Mouse (Mus musculus) bone marrow macrophage, adult 2 months (primary cell): ENCODE data around the gene Pygb. TPM values are rescaled to one million over a fixed set of nuclear protein-coding genes. Genes with fewer than 3 reads are reported as not detected.

Source experiments
- H3K27ac ChIP-seq: 2 replicates; pipeline ENCODE4 v1.5.1; 2012; ENCODE audit warnings: low read depth, low read length; ENCODE audit not compliant: insufficient read depth
- H3K4me1 ChIP-seq: 2 replicates; pipeline ENCODE4 v1.6.1; 2012; ENCODE audit warnings: low read length; ENCODE audit not compliant: control insufficient read depth, insufficient read depth
- H3K4me3 ChIP-seq: 2 replicates; pipeline ENCODE4 v1.5.1; 2012; ENCODE audit warnings: mild to moderate bottlenecking, low read length, moderate library complexity; ENCODE audit not compliant: insufficient read depth
- CTCF ChIP-seq: IDR thresholded peaks from 2 replicates; pipeline ENCODE4 v1.5.1; 2012; ENCODE audit warnings: low read depth, mild to moderate bottlenecking, low read length, moderate library complexity
- POLR2A ChIP-seq: IDR thresholded peaks from 2 replicates; pipeline ENCODE4 v1.6.1; 2012; ENCODE audit warnings: mild to moderate bottlenecking, low read depth, low read length, borderline replicate concordance
- polyA plus RNA-seq: library from polyadenylated mRNA; stranded (reverse); fragments of >200 nt; gene quantifications from 2 replicates; pipeline ENCODE4 v1.2.4, GENCODE M21; 2012; ENCODE audit not compliant: missing spikeins, insufficient read depth, insufficient read length

Gene Pygb
- polyA plus RNA-seq, 1 experiment: 33.9 TPM

DNA sequence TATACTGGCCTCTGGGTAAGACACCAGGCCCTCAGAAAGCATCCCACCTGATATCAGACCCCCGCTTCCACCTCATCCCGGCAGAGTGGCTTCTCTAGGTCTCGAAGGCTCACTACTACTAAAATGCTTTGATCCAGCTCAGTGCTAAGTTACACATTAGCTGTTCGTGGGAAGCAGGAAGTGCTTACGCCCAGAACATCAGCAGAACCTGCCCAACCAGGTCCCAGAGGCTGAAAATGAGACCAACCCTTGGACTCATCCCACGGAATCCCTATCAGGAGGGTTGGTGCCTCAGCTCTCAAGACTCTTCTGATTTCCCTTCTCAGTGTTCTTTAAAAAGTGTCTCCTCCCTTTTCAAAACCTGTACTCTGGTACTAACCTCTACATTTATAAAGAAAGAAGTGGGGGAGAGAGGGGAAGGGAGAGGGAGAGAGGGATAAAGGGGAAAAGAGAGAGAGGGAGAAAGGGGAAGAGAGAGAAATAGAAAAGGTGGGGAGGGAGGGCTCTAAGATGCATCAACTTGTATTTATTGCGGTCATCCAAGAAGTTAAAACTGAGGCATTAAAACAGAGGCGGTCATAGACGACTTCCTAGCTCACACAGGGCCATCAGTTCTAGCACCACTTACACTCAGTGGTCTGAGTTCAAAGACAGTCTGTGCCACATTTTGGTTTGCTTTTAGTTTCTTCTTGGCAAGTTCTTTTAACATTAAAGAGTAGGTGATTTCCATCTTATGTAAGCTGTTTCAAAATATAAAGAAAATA is 72.4 kb downstream of the Pygb start:
- H3K4me1 ChIP-seq: peaks cover 17% of the 10 kb centered on the region
- H3K4me3 ChIP-seq: no peak overlapping the region
- H3K27ac ChIP-seq: no peak overlapping the region
- no peak for TF ChIP-seq CTCF
- TF ChIP-seq POLR2A: no peak

DNA sequence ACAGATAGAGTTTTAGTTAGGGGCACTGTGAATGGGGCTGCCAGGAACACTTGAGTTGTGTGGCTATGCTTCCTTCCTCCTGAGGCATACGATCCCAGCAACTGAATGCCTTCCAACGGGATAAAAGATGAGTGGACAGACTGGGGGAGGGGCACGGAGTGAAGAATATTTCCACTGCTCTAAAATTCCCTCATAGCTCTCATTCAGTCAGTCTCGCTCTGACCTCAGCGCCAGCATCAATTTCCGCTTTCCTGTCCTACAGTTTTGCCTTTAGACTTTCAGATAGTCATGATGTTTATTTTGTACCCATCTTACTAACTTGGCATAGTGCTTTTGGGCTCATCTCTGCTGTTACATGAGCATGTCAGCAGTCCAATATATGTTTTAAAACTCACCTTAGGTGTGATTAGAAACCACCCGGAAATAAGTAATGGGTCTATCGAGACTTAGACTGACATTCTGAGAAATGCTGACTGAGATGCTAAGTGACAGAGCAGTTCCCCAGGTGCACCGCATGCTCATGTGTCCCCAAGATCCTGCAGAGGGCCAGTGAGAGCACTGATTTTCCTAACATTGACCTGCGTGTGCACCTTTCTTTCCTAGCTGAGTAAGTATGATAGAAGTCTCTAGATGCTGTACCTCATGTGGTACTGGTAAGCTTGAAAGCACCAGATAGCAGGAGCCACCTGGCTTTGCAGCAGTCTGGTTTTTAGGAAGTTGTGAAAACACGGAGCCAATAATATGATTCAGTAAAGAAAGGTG is 73.4 kb downstream of the Pygb start:
- TF ChIP-seq CTCF (no peak), POLR2A (no peak)
- peaks cover 17% of the 10 kb centered on the region for H3K4me1 ChIP-seq
- H3K4me3 ChIP-seq: no peak overlapping the region
- H3K27ac ChIP-seq: no peak overlapping the region

- no peak for TF ChIP-seq POLR2A
- no peak for TF ChIP-seq CTCF
- H3K27ac ChIP-seq: peak overlapping the region; percentile 72
- peaks cover 17% of the 10 kb centered on the region for H3K4me1 ChIP-seq
- no peak overlapping the region for H3K4me3 ChIP-seq
Observed at GRCm38 (mm10) chr2:150861128-150861527, 74.6 kb downstream of the Pygb start.

DNA sequence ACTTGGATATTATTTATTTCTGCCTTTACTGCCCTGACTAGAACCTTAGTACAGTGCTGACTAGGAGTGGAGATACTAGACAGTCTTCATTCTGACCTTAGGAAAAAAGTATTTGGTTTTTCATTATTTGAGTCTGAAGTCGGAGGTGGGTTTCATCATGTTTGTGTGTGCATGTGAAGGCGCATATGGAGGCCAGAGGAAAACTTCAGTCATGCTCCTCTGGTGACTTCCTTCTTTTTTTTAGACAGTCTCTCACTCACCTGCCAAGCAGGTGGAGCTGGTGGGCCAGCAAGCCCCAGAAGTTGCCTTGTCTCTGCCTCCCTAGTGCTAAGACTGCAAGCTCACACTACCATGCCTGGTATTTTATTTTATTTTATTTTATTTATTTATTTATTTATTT is 80.5 kb downstream of the Pygb start:
- TF ChIP-seq POLR2A: no peak
- Histone ChIP-seq H3K27ac (no peak overlapping the region), H3K4me1 (peaks cover 36% of the 10 kb centered on the region), H3K4me3 (no peak overlapping the region)

DNA sequence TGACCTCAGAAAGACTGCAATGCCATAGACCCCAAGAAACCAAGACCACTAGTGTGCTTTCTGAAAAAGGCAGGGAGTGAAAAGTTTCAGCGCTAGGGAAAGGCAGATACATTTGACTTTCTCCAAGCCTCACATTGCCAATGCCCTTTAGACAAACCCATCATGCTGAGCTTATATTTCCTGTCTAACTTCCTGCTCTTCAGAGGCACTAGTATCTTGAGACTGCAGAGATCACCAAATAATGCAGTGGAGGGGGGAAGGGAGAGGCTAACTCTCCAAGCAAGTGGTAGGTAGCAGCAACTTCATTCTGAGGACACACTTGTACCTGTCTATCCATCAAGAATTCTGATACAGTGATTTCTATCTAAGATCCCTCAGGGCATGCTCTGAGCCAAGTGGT is 82.9 kb downstream of the Pygb start:
- H3K4me3 ChIP-seq: peak overlapping the region; percentile 18; the same call in 1 of the 2 replicates

DNA sequence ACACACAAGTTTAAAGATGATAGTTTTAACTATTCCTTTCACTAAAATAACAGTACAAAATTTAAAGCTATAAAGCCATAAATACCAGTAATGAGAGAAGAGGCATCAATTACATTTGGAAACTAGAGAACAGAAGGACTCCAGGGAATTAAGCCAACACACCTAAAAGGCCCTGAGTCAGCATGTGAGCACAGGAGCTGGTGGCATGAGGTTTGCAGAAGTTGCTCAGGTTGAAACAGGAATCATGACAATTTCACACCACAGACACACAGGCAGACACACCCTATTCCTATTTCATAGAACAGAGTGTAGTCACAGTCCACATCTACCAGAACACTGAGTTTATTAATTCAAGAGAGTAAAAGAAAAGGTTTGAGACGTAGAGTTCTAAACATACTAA is 88.0 kb downstream of the Pygb start:
- H3K4me3 ChIP-seq: no peak overlapping the region
- peak overlapping the region; percentile 34 for H3K27ac ChIP-seq
- TF ChIP-seq POLR2A (no peak), CTCF (no peak)
- peaks cover 66% of the 10 kb centered on the region for H3K4me1 ChIP-seq

More for the DNA sequence above, 82.9 kb downstream of the Pygb start:
- peak overlapping the region; percentile 85 for H3K27ac ChIP-seq
- TF ChIP-seq CTCF (no peak), POLR2A (no peak)
- peaks cover 43% of the 10 kb centered on the region for H3K4me1 ChIP-seq

DNA sequence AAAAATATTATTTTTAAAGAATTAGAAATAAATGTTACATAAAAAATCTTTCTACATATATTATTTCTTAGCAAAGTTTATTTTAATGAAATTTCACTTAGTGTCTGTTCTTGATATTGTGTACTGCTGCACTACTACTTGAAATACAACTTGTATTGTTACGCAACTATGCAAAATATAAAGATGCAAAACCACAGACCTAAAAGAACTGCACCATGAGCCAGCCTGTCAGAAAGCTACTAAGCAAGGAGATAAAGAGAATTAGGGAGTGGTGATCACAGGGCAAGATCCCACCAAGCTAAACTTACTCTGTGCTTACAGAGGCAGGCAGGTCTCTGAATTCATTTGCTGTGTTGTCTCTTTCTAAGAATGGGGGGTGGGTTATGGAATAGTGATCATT is 88.7 kb downstream of the Pygb start:
- TF ChIP-seq CTCF (no peak), POLR2A (no peak)
- peaks cover 59% of the 10 kb centered on the region for H3K4me1 ChIP-seq
- H3K4me3 ChIP-seq: no peak overlapping the region
- H3K27ac ChIP-seq: peak overlapping the region; percentile 70

DNA sequence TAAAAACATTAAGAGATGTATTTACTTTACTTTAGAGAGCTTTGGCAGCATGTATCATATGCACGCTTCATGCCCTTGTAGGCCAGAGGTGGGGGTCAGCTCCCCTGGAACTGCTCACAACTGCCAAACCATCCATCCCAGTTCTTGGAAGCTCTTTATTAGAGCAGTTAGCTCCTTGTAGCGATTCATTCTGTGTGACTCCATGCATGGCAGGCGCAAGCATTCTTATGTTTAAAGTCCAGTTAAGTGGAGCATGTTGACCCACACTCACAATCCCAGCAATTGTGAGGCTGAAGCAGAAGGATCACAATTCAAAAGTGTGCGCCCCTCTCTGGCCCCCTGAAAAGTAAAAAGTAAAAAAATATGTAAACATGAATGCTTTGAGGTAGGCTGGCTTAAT is 91.0 kb downstream of the Pygb start:
- TF ChIP-seq CTCF (no peak), POLR2A (no peak)
- peaks cover 45% of the 10 kb centered on the region for H3K4me1 ChIP-seq
- H3K4me3 ChIP-seq: no peak overlapping the region
- no peak overlapping the region for H3K27ac ChIP-seq

Other genes with a start within 250 kb of the Pygb start
- gene Cst7, start 216.3 kb upstream of the Pygb start, polyA plus RNA-seq: not detected in 2 replicates
- gene Apmap, start 178.2 kb upstream of the Pygb start, polyA plus RNA-seq: 21.4 and 22.1 TPM in 2 replicates
- 9.4 and 9.5 TPM in 2 replicates for gene Acss1, start 118.2 kb upstream of the Pygb start, polyA plus RNA-seq
- gene Vsx1, start 97.4 kb upstream of the Pygb start, polyA plus RNA-seq: not detected in 2 replicates
- gene Entpd6, start 37.7 kb upstream of the Pygb start, polyA plus RNA-seq: 7.2 and 8.2 TPM in 2 replicates
- 405 and 430 TPM in 2 replicates for gene Abhd12, start 118.0 kb downstream of the Pygb start, polyA plus RNA-seq
- 13.4 and 16.9 TPM in 2 replicates for gene Gins1, start 118.7 kb downstream of the Pygb start, polyA plus RNA-seq